Mouse (Mus musculus): Measurements from ENCODE around the gene Gm49510. TPM values are rescaled to one million over a fixed set of nuclear protein-coding genes. Genes with fewer than 3 reads are reported as not detected.

The Gm49510 gene
- total RNA-seq, 1 experiment: not detected

- in situ Hi-C loops (cut with MboI; ENCODE audit: low sequenced_read_pairs in 2 of 2, unreplicated experiment in 2 of 2): no loop called here
- H3K36me3 ChIP-seq (ENCODE audit: control insufficient read depth, insufficient read depth, low read length, poor library complexity, severe bottlenecking): peaks cover 12% of the 10 kb centered on the region
- H3K27ac ChIP-seq (ENCODE audit: insufficient read depth, low read depth, low read length, poor library complexity, severe bottlenecking): no peak within 1 kb of the TSS
- no peak for DNase-seq (ENCODE audit: low read depth, low spot score)
- H3K9ac ChIP-seq (ENCODE audit: insufficient read depth, low read depth, low read length, poor library complexity, severe bottlenecking): peak within 1 kb of the TSS; percentile 72
- H3K4me3 ChIP-seq (ENCODE audit: insufficient read depth in 1 of 2, low read depth in 1 of 2, low read length in 2 of 2, poor library complexity in 1 of 2, severe bottlenecking in 1 of 2): peak within 1 kb of the TSS; percentile 81 to 82
- no peak for TF ChIP-seq ZC3H11A (IDR thresholded peaks at IDR 0.05; ENCODE audit: borderline replicate concordance, low read depth, low read length)
- no peak for TF ChIP-seq ZNF384 (IDR thresholded peaks at IDR 0.05; ENCODE audit: low read depth, low read length)
- no peak for TF ChIP-seq MAFK (IDR thresholded peaks at IDR 0.05; ENCODE audit: insufficient read depth, low read depth, low read length)
- no peak for TF ChIP-seq HCFC1 (IDR thresholded peaks at IDR 0.05; ENCODE audit: borderline replicate concordance, insufficient read depth, low read length)
- no peak for TF ChIP-seq CHD2 (IDR thresholded peaks at IDR 0.05; ENCODE audit: low read depth, low read length)
- peaks cover 13 to 39% of the 10 kb centered on the region in 2 experiments for H3K4me1 ChIP-seq (ENCODE audit: control insufficient read depth in 2 of 2, insufficient read depth in 2 of 2, low read length in 2 of 2, poor library complexity in 1 of 2)
- no peaks in the 10 kb centered on the region for H3K9me3 ChIP-seq (ENCODE audit: control insufficient read depth, insufficient read depth, low read depth, low read length)
Observed at GRCm38 (mm10) chr15:78899740-78900584, 495 bp downstream of the Gm49510 start, which contains the start of gene Sh3bp1. Gene Sh3bp1, plus strand, starts transcription at chr15:78899768.

DNA sequence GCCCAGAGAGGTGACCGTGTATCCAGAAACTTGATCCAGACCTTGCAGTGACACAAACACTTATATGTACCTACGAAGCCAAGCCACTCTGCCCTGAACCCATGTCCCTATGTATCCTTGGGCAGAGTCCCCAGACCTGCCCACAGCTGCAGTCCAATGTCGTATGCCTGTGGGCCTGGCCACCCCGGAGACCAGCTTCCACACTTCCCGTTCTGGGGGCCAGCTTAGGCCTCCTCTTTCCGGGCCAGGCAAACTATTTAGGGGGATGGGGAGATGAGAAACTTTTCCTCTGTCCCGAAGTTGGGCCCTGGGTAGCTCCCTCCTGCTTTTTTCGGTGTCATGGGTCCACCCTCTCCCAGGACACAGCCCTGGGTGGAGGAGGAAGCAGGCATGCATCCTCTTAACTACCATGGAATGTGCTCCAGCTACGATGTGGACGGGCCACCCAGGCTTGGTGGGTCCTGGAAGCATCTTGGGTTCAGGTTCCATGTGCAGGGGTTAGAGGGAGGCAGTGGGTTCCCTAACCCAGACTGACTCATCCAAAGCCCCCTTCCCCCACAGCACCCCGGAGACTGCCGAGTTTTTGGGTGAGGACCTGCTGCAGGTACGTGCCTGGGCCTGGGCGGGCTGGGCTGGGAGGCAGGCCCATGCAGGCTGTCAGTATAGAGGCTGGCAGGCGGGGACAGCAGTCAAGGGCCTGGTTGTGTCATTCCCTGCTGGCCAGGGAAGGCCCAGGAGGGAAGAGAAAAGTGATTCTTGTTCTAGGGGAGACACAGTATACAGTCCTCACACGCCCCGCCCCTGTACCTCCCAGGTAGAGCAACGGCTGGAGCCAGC lies 1.3 kb downstream of the Gm49510 start:
- Histone ChIP-seq H3K27ac (ENCODE audit: insufficient read depth, low read depth, low read length, poor library complexity, severe bottlenecking) (no peak overlapping the region), H3K9ac (ENCODE audit: insufficient read depth, low read depth, low read length, poor library complexity, severe bottlenecking) (peak overlapping the region; percentile 6; the same call in 1 of the 2 replicates), H3K36me3 (ENCODE audit: control insufficient read depth, insufficient read depth, low read length, poor library complexity, severe bottlenecking) (peaks cover 16% of the 10 kb centered on the region), H3K4me1 (ENCODE audit: control insufficient read depth in 2 of 2, insufficient read depth in 2 of 2, low read length in 2 of 2, poor library complexity in 1 of 2) (peaks cover 10 to 32% of the 10 kb centered on the region in 2 experiments; a peak in 3 of 4 replicates), H3K4me3 (ENCODE audit: insufficient read depth in 1 of 2, low read depth in 1 of 2, low read length in 2 of 2, poor library complexity in 1 of 2, severe bottlenecking in 1 of 2) (peak overlapping the region; percentile 81 to 82), H3K9me3 (ENCODE audit: control insufficient read depth, insufficient read depth, low read depth, low read length) (no peaks in the 10 kb centered on the region)
- in situ Hi-C loops (cut with MboI; ENCODE audit: low sequenced_read_pairs in 2 of 2, unreplicated experiment in 2 of 2): no loop called here
- DNase-seq (ENCODE audit: low read depth, low spot score): no peak
- TF ChIP-seq ZC3H11A (IDR thresholded peaks at IDR 0.05; ENCODE audit: borderline replicate concordance, low read depth, low read length) (no peak), ZNF384 (IDR thresholded peaks at IDR 0.05; ENCODE audit: low read depth, low read length) (no peak), HCFC1 (IDR thresholded peaks at IDR 0.05; ENCODE audit: borderline replicate concordance, insufficient read depth, low read length) (no peak), MAFK (IDR thresholded peaks at IDR 0.05; ENCODE audit: insufficient read depth, low read depth, low read length) (no peak), CHD2 (IDR thresholded peaks at IDR 0.05; ENCODE audit: low read depth, low read length) (no peak)

DNA sequence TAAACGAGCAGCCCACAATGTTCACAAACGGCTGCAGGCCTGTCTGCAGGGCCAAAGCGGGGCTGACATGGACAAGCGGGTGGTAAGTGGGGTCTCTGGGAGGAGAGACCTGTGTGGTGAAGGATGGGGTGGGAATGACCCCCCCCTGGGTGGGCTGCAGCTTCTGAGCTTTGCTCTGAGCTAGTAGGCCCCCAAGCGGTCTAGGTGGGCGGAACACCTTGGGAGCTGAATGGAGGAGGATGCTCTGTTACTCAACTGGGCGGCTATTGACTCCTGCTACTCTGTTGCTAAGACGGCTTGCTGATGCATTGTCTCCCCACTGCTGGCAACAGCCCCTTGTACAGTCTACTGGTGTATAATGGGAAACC lies 1.9 kb downstream of the Gm49510 start:
- Histone ChIP-seq H3K4me3 (ENCODE audit: insufficient read depth in 1 of 2, low read depth in 1 of 2, low read length in 2 of 2, poor library complexity in 1 of 2, severe bottlenecking in 1 of 2) (peak overlapping the region in 1 of 2 experiments; percentile 81; a peak in 1 of 4 replicates), H3K36me3 (ENCODE audit: control insufficient read depth, insufficient read depth, low read length, poor library complexity, severe bottlenecking) (peaks cover 17% of the 10 kb centered on the region), H3K9ac (ENCODE audit: insufficient read depth, low read depth, low read length, poor library complexity, severe bottlenecking) (no peak overlapping the region), H3K9me3 (ENCODE audit: control insufficient read depth, insufficient read depth, low read depth, low read length) (no peaks in the 10 kb centered on the region), H3K4me1 (ENCODE audit: control insufficient read depth in 2 of 2, insufficient read depth in 2 of 2, low read length in 2 of 2, poor library complexity in 1 of 2) (peaks cover 10 to 28% of the 10 kb centered on the region in 2 experiments; a peak in 3 of 4 replicates), H3K27ac (ENCODE audit: insufficient read depth, low read depth, low read length, poor library complexity, severe bottlenecking) (no peak overlapping the region)
- TF ChIP-seq HCFC1 (IDR thresholded peaks at IDR 0.05; ENCODE audit: borderline replicate concordance, insufficient read depth, low read length): no peak
- in situ Hi-C loops (cut with MboI; ENCODE audit: low sequenced_read_pairs in 2 of 2, unreplicated experiment in 2 of 2): no loop called here
- no peak for DNase-seq (ENCODE audit: low read depth, low spot score)

GRCm38 (mm10) chr15:78903243-78903642 lies 3.8 kb downstream of the Gm49510 start:
- DNase-seq (ENCODE audit: low read depth, low spot score): peak; percentile 82
- peaks cover 30% of the 10 kb centered on the region for H3K36me3 ChIP-seq (ENCODE audit: control insufficient read depth, insufficient read depth, low read length, poor library complexity, severe bottlenecking)
- no peaks in the 10 kb centered on the region for H3K9me3 ChIP-seq (ENCODE audit: control insufficient read depth, insufficient read depth, low read depth, low read length)
- no peak overlapping the region for H3K4me3 ChIP-seq (ENCODE audit: insufficient read depth in 1 of 2, low read depth in 1 of 2, low read length in 2 of 2, poor library complexity in 1 of 2, severe bottlenecking in 1 of 2)
- no peak for TF ChIP-seq ZC3H11A (IDR thresholded peaks at IDR 0.05; ENCODE audit: borderline replicate concordance, low read depth, low read length)
- TF ChIP-seq HCFC1 (IDR thresholded peaks at IDR 0.05; ENCODE audit: borderline replicate concordance, insufficient read depth, low read length): no peak
- TF ChIP-seq CHD2 (IDR thresholded peaks at IDR 0.05; ENCODE audit: low read depth, low read length): no peak
- no peak for TF ChIP-seq MAFK (IDR thresholded peaks at IDR 0.05; ENCODE audit: insufficient read depth, low read depth, low read length)
- no peak for TF ChIP-seq ZNF384 (IDR thresholded peaks at IDR 0.05; ENCODE audit: low read depth, low read length)
- H3K27ac ChIP-seq (ENCODE audit: insufficient read depth, low read depth, low read length, poor library complexity, severe bottlenecking): no peak overlapping the region
- H3K4me1 ChIP-seq (ENCODE audit: control insufficient read depth in 2 of 2, insufficient read depth in 2 of 2, low read length in 2 of 2, poor library complexity in 1 of 2): peaks cover 0 to 18% of the 10 kb centered on the region in 2 experiments; a peak in 3 of 4 replicates
- no peak overlapping the region for H3K9ac ChIP-seq (ENCODE audit: insufficient read depth, low read depth, low read length, poor library complexity, severe bottlenecking)
- in situ Hi-C loops (cut with MboI; ENCODE audit: low sequenced_read_pairs in 2 of 2, unreplicated experiment in 2 of 2): no loop called here
